Mouse (Mus musculus) testis, adult 2 months (tissue): ENCODE measurements at regions not wholly inside any gene's neighbourhood (a gene's known extent, or its start where the extent isn't known, plus 50 kb on each side); places are given as distances from the start of the nearest gene placed in this dataset.

Experiments used
- H3K27ac ChIP-seq: fragments of 200-500 bp; 2 replicates; pipeline ENCODE4 v1.5.1; 2012; ENCODE audit warnings: low read depth, low read length; ENCODE audit not compliant: control insufficient read depth, insufficient read depth
- H3K27me3 ChIP-seq: fragments of 200-500 bp; 2 replicates; pipeline ENCODE4 v1.6.1; 2012; ENCODE audit warnings: mild to moderate bottlenecking, low read length, moderate library complexity; ENCODE audit not compliant: control insufficient read depth, insufficient read depth
- H3K36me3 ChIP-seq: fragments of 200-500 bp; 2 replicates; pipeline ENCODE4 v1.6.1; 2012; ENCODE audit warnings: mild to moderate bottlenecking, low read length; ENCODE audit not compliant: control insufficient read depth, insufficient read depth
- H3K4me1 ChIP-seq: fragments of 200-500 bp; 2 replicates; pipeline ENCODE4 v1.6.1; 2012; ENCODE audit warnings: low read length; ENCODE audit not compliant: control insufficient read depth, insufficient read depth
- H3K4me3 ChIP-seq: fragments of 200-500 bp; 2 replicates; pipeline ENCODE4 v1.5.1; 2012; ENCODE audit warnings: low read depth, mild to moderate bottlenecking, low read length, moderate library complexity, mixed read lengths; ENCODE audit not compliant: control insufficient read depth
- CTCF ChIP-seq: fragments of 200-500 bp; IDR thresholded peaks from 2 replicates; pipeline ENCODE4 v1.5.1; 2012; ENCODE audit warnings: low read depth, mild to moderate bottlenecking, inconsistent platforms, low read length, moderate library complexity; ENCODE audit not compliant: control insufficient read depth, insufficient read depth, insufficient replicate concordance
- POLR2A ChIP-seq: fragments of 200-500 bp; IDR thresholded peaks from 2 replicates; pipeline ENCODE4 v1.6.1; 2012; ENCODE audit warnings: low read depth, mild to moderate bottlenecking, inconsistent platforms, low read length, moderate library complexity; ENCODE audit not compliant: control insufficient read depth

DNA sequence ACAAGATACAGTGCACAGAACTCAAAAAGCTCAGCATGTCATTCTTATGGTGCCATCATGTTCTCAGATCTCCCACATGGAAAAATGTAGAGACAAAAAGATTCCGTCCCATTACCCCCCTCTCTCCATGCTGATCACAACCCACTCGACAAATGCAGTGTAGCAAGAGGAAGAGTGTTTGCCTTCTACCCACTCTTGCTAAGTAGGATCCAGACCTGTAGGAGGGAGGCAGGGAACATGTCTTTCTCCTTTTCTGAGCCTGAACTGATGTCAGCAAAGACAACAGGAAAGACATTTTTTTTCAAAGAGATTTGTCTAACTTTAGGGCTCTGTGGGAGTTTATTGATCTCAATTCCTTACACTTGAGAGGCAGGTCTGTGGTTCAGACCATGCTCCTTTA lies 433.2 kb downstream of the Igsf11 start:
- no peaks in the 10 kb centered on the region for H3K4me1 ChIP-seq
- H3K4me3 ChIP-seq = no peak overlapping the region
- no peak for TF ChIP-seq CTCF
- TF ChIP-seq POLR2A = no peak
- H3K27me3 ChIP-seq = no peaks in the 10 kb centered on the region
- H3K36me3 ChIP-seq = no peaks in the 10 kb centered on the region
- H3K27ac ChIP-seq = no peak overlapping the region

DNA sequence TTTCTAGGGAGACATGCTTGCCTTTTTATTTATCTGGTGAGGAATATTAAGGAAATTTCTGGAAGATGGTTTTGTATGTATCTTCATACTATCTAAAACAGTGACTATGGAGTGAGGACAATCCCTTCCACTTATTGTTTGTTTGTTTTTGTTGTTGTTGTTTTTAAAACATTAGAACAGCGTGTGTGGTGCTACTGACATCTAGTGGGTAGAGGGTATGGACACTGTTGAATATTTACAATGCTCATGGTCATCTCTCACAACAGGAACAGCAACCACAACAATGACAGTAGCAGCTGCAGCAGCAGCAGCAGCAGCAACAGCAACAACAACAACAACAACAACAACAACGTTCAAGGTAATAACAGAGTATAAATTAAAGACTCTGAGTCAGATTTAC lies 471.2 kb downstream of the Igsf11 start:
- Histone ChIP-seq H3K4me1 (no peaks in the 10 kb centered on the region), H3K27ac (no peak overlapping the region), H3K36me3 (no peaks in the 10 kb centered on the region), H3K4me3 (no peak overlapping the region), H3K27me3 (no peaks in the 10 kb centered on the region)
- TF ChIP-seq POLR2A (no peak), CTCF (no peak)

DNA sequence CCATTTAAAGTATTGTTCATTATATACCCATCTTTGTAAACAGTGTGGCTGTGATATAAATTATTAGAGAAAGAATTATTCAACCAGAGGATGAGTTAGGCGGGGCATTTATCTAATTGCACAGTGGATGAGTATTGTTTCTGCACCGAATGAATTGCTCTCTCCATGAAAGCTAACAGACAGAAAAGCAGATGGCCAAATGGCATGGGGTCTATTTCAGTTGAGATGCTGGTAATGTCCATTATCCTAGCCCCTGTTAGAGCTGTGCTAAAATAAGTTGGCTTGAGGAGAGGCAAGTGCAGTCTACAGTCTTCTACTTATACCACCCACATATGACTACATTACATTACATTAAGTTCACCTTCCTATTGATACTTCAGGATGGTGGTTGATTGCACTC lies 475.8 kb downstream of the Igsf11 start:
- Histone ChIP-seq H3K4me1 (no peaks in the 10 kb centered on the region), H3K27ac (no peak overlapping the region), H3K27me3 (no peaks in the 10 kb centered on the region), H3K4me3 (no peak overlapping the region), H3K36me3 (no peaks in the 10 kb centered on the region)
- TF ChIP-seq CTCF = no peak
- TF ChIP-seq POLR2A = no peak

DNA sequence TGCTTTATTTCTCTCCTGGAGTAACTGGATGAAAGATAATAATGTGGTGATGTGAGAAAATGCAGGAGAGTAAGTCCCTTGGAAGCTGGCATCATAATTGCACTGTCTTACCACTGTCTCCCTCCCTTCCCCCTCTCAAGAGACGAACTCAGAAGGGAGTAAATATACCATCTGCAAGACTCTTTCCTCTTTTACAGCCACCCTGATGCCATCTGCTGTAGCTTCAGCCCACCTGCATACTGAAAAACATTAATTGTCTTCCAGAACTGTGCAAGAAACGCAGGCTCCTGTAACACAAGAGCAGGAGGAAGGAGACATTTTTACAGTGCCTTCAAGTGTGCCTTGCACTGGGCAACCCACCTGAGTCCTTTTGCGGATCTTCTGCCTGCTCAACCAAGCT lies 482.1 kb downstream of the Igsf11 start:
- Histone ChIP-seq H3K36me3 (no peaks in the 10 kb centered on the region), H3K4me3 (no peak overlapping the region), H3K27ac (no peak overlapping the region), H3K4me1 (no peaks in the 10 kb centered on the region), H3K27me3 (no peaks in the 10 kb centered on the region)
- no peak for TF ChIP-seq CTCF
- no peak for TF ChIP-seq POLR2A

DNA sequence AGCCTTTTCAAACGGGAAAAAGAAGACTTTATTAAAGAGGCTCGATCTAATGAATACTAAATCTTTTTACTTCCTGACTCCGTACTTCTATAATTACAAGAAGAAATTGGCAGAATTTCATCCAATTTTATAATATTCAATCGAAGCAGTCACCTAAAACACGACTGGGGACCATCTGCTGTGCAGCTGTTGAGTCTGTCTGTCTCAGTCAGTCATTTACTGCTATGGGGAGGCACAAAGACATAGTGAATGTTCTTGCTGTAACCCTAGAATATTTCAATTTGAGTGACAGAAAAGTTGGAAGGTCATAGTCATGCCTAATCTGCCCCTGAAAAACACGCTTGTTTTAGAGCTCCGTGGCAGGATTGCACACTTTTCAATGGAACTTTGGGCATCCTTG lies 487.5 kb downstream of the Igsf11 start:
- TF ChIP-seq POLR2A = no peak
- TF ChIP-seq CTCF = no peak
- Histone ChIP-seq H3K27ac (no peak overlapping the region), H3K4me1 (no peaks in the 10 kb centered on the region), H3K27me3 (no peaks in the 10 kb centered on the region), H3K36me3 (no peaks in the 10 kb centered on the region), H3K4me3 (no peak overlapping the region)

DNA sequence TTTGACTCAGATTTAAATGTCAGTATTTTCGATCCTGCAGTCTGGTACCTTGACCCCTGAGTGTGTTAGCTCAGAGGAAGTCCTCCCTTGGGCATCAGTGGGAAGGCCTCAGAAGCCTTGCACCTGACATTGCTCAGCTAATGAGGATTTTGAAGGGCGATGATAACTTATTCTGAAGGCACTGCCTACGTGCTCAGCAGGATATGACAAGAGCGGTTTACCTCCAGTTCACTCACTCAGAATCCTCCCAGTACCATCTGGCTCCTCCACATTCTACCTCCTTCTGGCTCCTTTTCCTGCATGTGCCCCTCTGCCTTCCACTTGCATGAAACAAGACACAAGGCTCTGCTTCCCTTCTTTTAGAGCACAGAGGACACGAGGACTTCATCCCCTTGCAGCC lies 497.5 kb downstream of the Igsf11 start:
- Histone ChIP-seq H3K27me3 (no peaks in the 10 kb centered on the region), H3K36me3 (no peaks in the 10 kb centered on the region), H3K4me1 (no peaks in the 10 kb centered on the region), H3K27ac (no peak overlapping the region), H3K4me3 (no peak overlapping the region)
- TF ChIP-seq POLR2A (no peak), CTCF (no peak)

DNA sequence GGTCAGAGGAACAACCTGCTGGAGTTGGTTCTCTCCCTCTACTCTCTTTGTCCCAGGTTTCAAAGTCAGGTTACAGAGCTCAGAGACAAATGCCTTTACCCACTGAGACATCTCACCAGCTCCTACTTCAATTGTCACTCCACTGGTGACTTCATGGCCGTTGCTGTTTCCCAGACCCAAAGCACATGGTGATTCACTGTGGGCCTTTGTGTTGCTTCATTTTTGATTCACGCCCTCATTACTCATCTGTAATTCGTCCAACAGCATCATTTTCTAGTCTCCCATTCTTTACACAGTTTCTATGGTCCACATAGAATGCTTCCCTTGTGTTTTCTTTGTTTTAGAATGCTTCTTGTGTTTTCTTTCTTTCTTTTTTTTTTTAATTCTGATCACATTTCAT lies 498.2 kb downstream of the Igsf11 start:
- Histone ChIP-seq H3K27me3 (no peaks in the 10 kb centered on the region), H3K4me1 (no peaks in the 10 kb centered on the region), H3K27ac (no peak overlapping the region), H3K4me3 (no peak overlapping the region), H3K36me3 (no peaks in the 10 kb centered on the region)
- no peak for TF ChIP-seq CTCF
- TF ChIP-seq POLR2A = no peak

DNA sequence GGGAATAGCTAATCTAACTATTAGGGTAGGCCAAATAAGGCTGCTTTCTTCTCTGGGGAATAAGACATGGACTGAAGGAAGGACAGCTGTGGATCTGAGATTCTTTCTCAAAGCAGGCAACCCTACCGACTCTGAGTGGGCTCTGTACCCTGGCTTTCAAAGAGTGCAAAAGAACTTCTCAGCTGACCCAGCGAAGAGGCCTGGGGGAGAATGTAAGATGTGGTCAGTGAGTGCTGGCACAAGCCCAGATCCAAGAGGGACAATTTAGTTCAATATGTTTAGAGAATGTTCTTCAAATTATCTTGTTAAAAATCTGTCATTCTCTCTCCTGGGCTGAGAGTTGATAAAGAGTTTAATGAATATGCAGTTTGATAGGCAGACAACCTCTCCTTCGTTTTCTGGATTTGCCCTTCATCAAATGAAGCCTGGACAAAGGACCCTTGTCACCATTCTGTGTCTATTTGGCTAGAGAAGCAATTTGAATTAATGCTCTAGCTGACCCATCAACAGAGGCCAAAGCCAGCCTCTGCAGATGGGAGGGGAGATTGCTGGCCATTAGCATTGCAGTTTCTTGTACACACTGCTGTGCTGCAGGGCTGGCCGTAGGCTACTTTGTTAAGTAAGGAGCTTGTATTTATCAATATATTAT lies 509.8 kb downstream of the Igsf11 start:
- Histone ChIP-seq H3K27ac (no peak overlapping the region), H3K4me3 (no peak overlapping the region), H3K36me3 (no peaks in the 10 kb centered on the region), H3K4me1 (no peaks in the 10 kb centered on the region), H3K27me3 (no peaks in the 10 kb centered on the region)
- no peak for TF ChIP-seq POLR2A
- TF ChIP-seq CTCF = no peak
